In the genomic region with DNA sequence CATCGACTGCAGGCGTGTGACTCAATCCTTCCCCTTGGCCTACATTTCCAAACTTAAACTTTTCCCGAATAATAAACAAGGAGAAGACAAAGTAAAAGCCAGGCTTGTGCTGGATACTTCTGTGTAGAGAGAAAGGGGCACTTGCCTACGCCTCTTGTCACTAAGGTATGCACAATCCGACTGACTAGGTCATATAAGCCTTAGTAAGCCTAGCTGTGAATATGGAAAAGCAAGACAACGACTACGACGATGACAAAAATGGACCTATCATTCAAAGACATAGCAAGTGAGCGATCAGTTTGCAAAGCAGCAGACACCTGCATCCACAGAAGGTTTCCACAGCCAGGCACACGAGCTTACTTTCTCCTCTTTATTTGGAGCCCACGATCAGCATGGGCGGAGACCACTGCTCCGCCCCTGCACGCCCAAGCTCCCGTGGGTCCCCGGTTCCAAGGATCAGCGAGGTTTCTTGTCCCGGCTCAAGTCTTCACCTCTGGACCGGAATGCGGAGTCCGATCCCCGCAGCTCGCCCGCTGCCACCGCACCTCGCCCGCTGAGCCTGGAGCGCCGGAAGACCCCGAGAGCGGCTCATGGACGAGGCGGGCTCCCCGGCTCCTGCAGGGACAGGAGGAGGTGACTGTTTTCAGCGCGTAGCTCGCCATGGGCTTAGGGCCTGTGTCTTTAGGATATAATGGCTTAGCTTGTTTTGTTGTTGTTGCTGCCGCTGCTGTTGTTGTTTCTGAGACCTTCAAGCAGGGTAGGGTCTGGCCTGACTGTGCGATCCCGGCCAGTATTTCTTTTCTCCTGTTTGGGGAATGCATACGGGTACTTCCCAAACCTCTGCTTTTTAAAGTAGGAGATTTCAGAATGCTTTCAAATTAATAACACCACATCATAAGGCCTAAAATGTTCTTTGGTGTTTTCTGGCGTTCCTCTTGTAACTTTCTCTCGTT, we compare ENCODE assay signal across 8 mouse cellular contexts. TPM values are rescaled to one million over a fixed set of nuclear protein-coding genes. Genes with fewer than 3 reads are reported as not detected.
A peak's percentile ranks its signal among the peaks of the same experiment; 100 is the strongest.
DNase-seq lines count a peak whose midpoint lies in the region; ATAC-seq lines count a peak whose summit lies in the region.

A gene (plus strand): TSS at position 436 of the 953 bp plus-strand sequence.

- H3K27me3 ChIP-seq in hindbrain, embryonic 11.5 days (ENCODE audit: control insufficient read depth, insufficient read depth, low read length) = no peaks in the 10 kb centered on the region

- H3K27ac ChIP-seq in hindbrain, embryonic 11.5 days (ENCODE audit: low read depth, low read length) = no peak within 1 kb of the TSS

- H3K4me3 ChIP-seq in hindbrain, embryonic 11.5 days (ENCODE audit: low read depth, low read length) = peak within 1 kb of the TSS; percentile 64

- H3K9ac ChIP-seq in hindbrain, embryonic 11.5 days (ENCODE audit: low read depth, low read length) = peak within 1 kb of the TSS; percentile 83

- H3K36me3 ChIP-seq in hindbrain, embryonic 11.5 days (ENCODE audit: control insufficient read depth, insufficient read depth, low read length) = no peaks in the 10 kb centered on the region; the same call in 1 of the 2 replicates

- H3K4me2 ChIP-seq in hindbrain, embryonic 11.5 days (replicated peaks; ENCODE audit: low read depth, low read length) = peak within 1 kb of the TSS; percentile 56

- peak; percentile 79 for ATAC-seq in hindbrain, embryonic 11.5 days (ENCODE audit: low FRiP score)

- no peaks in the 10 kb centered on the region for H3K9me3 ChIP-seq in hindbrain, embryonic 11.5 days (ENCODE audit: control insufficient read depth, low read length)

- 4% methylated on average over 43 of the region's 43 CpGs for WGBS in hindbrain, embryonic 11.5 days

- DNase-seq in layer of hippocampus, adult 11-12 months (ENCODE audit: low spot score) = peak; percentile 31
- no peak for DNase-seq in layer of hippocampus, adult 9-10 months (ENCODE audit: low spot score)
- DNase-seq in cerebellum, adult 9-11 months = peak; percentile 35
- peak; percentile 41 to 49 for DNase-seq in frontal cortex, postnatal 36 days (ENCODE audit: low spot score in 2 of 2)
- peak; percentile 64 for DNase-seq in hindbrain, embryonic 11.5 days (ENCODE audit: low spot score)
- DNase-seq in layer of hippocampus, postnatal 14 days (ENCODE audit: low spot score in 2 of 2) = peak in 1 of 2 experiments; percentile 42
- DNase-seq in lung, postnatal 14 days = peak; percentile 44
- peak; percentile 68 for DNase-seq in retina, postnatal 1 day

- no peaks in the 10 kb centered on the region for H3K4me1 ChIP-seq in hindbrain, embryonic 11.5 days (replicated peaks; ENCODE audit: control insufficient read depth, insufficient read depth, low read length)

RNA-seq across cellular contexts. Expression of the gene that starts here (rescaled TPM):
- polyA plus RNA-seq in hindbrain, embryonic 11.5 days (2014; fragmentation: Nextera tagmentation; extraction: Ambion mirVana) = 21.5 and 23.2 TPM in 2 replicates
- 10 to 100 TPM; 24.7 to 30.8 TPM for total RNA-seq in layer of hippocampus, postnatal 14 days (2021)
